Mouse (Mus musculus): ENCODE results near the gene Grin2d.

- TF ChIP-seq CTCF (IDR thresholded peaks at IDR 0.05; ENCODE audit: borderline replicate concordance, control insufficient read depth, extremely low read depth, insufficient read depth, low read length, poor library complexity) (no peak), POLR2A (IDR thresholded peaks at IDR 0.05; ENCODE audit: control insufficient read depth, extremely low read depth, insufficient read depth, low read length, poor library complexity) (no peak)
These were observed 24.4 kb upstream of the Grin2d start for GRCm38 (mm10) chr7:45902481-45903002.
